Mouse (Mus musculus) liver, embryonic 16.5 days (tissue): ENCODE results near the gene Agpat3. TPM values are rescaled to one million over a fixed set of nuclear protein-coding genes. Genes with fewer than 3 reads are reported as not detected.
"Not testable (repeated sequence)": the region's sequence is repeated elsewhere in the genome, so short reads cannot be mapped to it uniquely, and the experiment has no call there.

Experiments
- ATAC-seq: fragments of 200-750 bp; cut with Nextera tagmentation; 2 replicates; pipeline ENCODE4 v1.8.0; 2017; ENCODE audit warnings: low read depth, mild to moderate bottlenecking, moderate number of reproducible peaks, moderate library complexity
- H3K27ac ChIP-seq: fragments of 300-500 bp; sonication (generic); 2 replicates; pipeline ENCODE4 v1.5.1; 2014; ENCODE audit warnings: mild to moderate bottlenecking, low read length
- H3K27me3 ChIP-seq: fragments of 300-500 bp; sonication (generic); 2 replicates; pipeline ENCODE4 v1.6.1; 2014; ENCODE audit warnings: low read depth, low read length, mixed read lengths; ENCODE audit not compliant: control insufficient read depth, insufficient read depth
- H3K36me3 ChIP-seq: fragments of 300-500 bp; sonication (generic); 2 replicates; pipeline ENCODE4 v1.6.1; 2014; ENCODE audit warnings: mild to moderate bottlenecking; ENCODE audit not compliant: control insufficient read depth, insufficient read depth
- H3K4me1 ChIP-seq: fragments of 300-500 bp; sonication (generic); 2 replicates; pipeline ENCODE4 v1.6.1; 2014; ENCODE audit warnings: low read depth, low read length, mixed read lengths; ENCODE audit not compliant: control insufficient read depth
- H3K4me2 ChIP-seq: fragments of 300-500 bp; sonication (generic); 2 replicates; pipeline ENCODE4 v1.6.1; 2014; ENCODE audit warnings: low read depth, low read length, mixed read lengths
- H3K4me3 ChIP-seq: fragments of 300-500 bp; sonication (generic); 2 replicates; pipeline ENCODE4 v1.5.1; 2014; ENCODE audit warnings: low read depth, mild to moderate bottlenecking, low read length
- H3K9ac ChIP-seq: fragments of 300-500 bp; sonication (generic); 2 replicates; pipeline ENCODE4 v1.6.1; 2014; ENCODE audit warnings: low read depth, low read length
- H3K9me3 ChIP-seq: fragments of 300-500 bp; sonication (generic); replicated peaks from 2 replicates; pipeline ENCODE4 v1.6.1; 2016; ENCODE audit warnings: low read length; ENCODE audit not compliant: control insufficient read depth
- WGBS: fragments of 180-500 bp; shearing (Covaris S2); extraction: QIAGEN DNeasy Blood & Tissue Kit; methylation state at CpG from one replicate; pipeline ENCODE4 v1.1.7; 2014; ENCODE audit not compliant: insufficient replicate concordance; 5-methylcytosine and 5-hydroxymethylcytosine counted together
- polyA plus RNA-seq: library from polyadenylated mRNA; unstranded; fragments of >200 nt; fragmentation: Nextera tagmentation; extraction: Ambion mirVana; gene quantifications from 2 replicates; pipeline ENCODE4 v1.2.1, GENCODE M21; 2015

The Agpat3 gene
- polyA plus RNA-seq, 1 experiment from 2014 or later = 26.8 TPM

DNA sequence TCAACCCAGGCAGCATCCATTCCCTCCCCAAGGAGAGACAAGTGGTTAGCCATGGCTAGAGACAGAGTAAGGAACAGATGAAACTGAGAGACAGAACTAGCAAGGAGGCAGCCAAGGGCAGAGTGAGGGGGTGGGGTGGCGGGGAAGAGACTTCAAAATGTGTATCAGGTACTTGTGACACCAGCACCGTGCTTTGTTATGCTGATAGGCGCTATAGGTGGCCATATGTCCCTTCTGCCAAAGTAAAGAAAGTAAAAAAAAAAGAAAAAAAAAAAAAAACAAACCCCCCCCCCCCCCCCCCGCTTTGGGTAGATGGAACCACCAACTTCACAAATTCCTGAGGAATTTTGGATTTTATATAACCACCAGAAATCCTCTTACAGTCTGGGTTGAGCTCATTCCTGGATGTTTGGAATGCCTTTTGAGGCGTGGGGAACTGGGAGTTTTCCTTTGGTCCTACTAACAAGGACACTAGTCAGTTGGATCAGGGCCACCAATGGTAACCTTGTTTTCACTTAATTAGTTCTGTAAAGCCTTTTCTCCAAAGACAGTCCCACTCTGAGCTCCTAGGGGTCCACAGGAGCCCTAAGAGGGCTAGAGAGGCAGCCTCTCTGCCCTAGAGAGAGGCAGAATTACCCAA lies 14.0 kb upstream of the Agpat3 start:
- no peaks in the 10 kb centered on the region for H3K36me3 ChIP-seq
- H3K27me3 ChIP-seq = no peaks in the 10 kb centered on the region
- H3K9ac ChIP-seq = peak overlapping the region; percentile 64
- H3K9me3 ChIP-seq = no peaks in the 10 kb centered on the region
- peak overlapping the region; percentile 29 for H3K4me3 ChIP-seq
- peak overlapping the region; percentile 63 for H3K4me2 ChIP-seq
- WGBS = 30% methylated on average over 5 of the region's 5 CpGs
- H3K4me1 ChIP-seq = peaks cover 33% of the 10 kb centered on the region
- peak overlapping the region; percentile 94 for H3K27ac ChIP-seq
- peak; percentile 23 for ATAC-seq

DNA sequence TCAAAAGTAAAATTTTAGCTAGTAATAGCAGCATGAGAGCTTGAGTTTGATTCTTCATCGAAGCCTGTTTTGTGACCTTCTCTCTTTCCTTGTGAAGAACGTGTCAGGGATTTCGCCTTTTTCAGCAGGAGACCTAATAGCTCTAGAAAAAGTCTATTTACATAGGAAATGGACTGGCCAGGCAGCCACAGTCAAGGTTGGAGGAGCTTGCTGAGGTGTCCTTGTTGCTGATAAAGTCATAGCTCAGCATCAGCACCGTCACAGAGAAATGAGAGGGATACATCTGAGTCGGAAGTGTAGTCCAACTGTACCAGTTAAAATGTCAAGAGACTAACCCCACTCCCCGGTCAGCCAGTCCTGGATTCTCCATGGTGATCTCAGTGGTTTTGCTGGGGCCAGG lies 13.3 kb upstream of the Agpat3 start:
- H3K4me3 ChIP-seq = no peak overlapping the region
- no peak for ATAC-seq
- H3K27ac ChIP-seq = peak overlapping the region; percentile 8
- peaks cover 33% of the 10 kb centered on the region for H3K4me1 ChIP-seq
- H3K36me3 ChIP-seq = no peaks in the 10 kb centered on the region
- H3K27me3 ChIP-seq = no peaks in the 10 kb centered on the region
- H3K9me3 ChIP-seq = no peaks in the 10 kb centered on the region
- 71% methylated on average over 6 of the region's 6 CpGs for WGBS
- H3K9ac ChIP-seq = no peak overlapping the region
- H3K4me2 ChIP-seq = no peak overlapping the region

DNA sequence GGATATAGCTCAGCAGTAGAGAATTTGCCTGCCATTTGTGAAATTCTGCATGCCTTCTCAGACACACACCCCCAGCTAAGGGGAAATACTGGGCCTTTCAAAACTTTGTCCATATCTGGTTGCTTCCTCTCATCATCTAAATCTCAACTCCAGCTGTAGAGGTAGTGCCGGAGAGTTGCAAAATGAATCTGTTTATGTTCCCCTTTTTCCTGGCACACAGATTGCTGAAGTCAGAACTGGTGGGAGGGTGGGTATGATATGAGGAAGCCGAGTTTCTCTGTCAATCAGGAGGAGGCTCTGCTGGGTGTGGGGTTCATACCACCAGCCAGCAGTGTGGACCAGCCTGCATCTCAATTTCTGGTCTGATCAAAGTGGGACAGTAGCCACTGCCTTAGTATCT lies 11.8 kb upstream of the Agpat3 start:
- Histone ChIP-seq H3K4me1 (peaks cover 29% of the 10 kb centered on the region), H3K9me3 (no peaks in the 10 kb centered on the region), H3K27ac (no peak overlapping the region), H3K27me3 (no peaks in the 10 kb centered on the region), H3K36me3 (no peaks in the 10 kb centered on the region), H3K4me2 (no peak overlapping the region), H3K9ac (no peak overlapping the region), H3K4me3 (no peak overlapping the region)
- 9% methylated on average over 2 of the region's 2 CpGs for WGBS
- no peak for ATAC-seq

DNA sequence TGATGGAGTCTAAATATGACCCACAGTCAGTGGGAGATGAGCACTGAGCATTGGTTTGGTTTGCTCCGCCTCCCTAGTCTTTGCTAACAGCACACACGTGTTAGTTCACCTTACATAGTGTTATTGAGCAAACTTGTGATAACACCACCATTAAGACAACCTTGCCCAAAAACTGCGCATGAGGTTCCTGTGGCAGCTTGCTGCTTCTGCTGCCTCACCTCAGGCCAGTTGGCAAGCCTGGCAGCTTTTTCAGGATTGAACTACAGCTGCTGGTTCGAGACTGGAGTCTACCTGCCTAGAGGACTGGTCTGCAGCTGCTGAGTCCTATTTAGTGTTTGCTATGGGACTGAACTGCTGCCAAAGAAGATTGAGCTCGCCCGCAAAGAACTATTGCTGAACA lies 11.1 kb upstream of the Agpat3 start:
- H3K27me3 ChIP-seq = no peaks in the 10 kb centered on the region
- peaks cover 29% of the 10 kb centered on the region for H3K4me1 ChIP-seq
- no peak for ATAC-seq
- no peaks in the 10 kb centered on the region for H3K36me3 ChIP-seq
- H3K27ac ChIP-seq = no peak overlapping the region
- no peak overlapping the region for H3K4me3 ChIP-seq
- H3K9ac ChIP-seq = no peak overlapping the region
- no peaks in the 10 kb centered on the region for H3K9me3 ChIP-seq
- no peak overlapping the region for H3K4me2 ChIP-seq
- WGBS = 71% methylated on average over 6 of the region's 6 CpGs

DNA sequence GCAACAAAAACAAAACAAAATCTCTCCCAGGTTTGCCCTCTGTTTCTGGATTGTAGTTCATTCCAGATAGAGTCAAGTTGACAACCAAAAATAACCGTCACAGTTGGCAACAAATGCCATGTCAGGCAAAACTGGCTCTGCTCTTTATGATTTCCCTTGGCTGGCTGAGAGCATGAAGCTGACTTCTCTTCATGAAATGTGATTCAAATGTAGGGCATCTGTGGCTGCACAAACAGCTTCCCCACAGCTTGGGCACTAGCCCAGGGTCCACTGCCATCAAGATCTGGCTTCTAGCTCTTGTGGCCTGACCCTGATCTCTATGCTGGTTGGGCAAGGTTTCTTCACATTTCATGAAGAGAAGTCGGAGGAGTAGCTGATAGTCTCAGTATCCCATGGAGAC lies 9.7 kb upstream of the Agpat3 start:
- Histone ChIP-seq H3K27me3 (no peaks in the 10 kb centered on the region), H3K4me3 (no peak overlapping the region), H3K4me2 (no peak overlapping the region), H3K9me3 (no peaks in the 10 kb centered on the region), H3K4me1 (peaks cover 16% of the 10 kb centered on the region), H3K27ac (no peak overlapping the region), H3K9ac (no peak overlapping the region), H3K36me3 (no peaks in the 10 kb centered on the region)
- no peak for ATAC-seq
- WGBS = 52% methylated on average over 2 of the region's 2 CpGs

DNA sequence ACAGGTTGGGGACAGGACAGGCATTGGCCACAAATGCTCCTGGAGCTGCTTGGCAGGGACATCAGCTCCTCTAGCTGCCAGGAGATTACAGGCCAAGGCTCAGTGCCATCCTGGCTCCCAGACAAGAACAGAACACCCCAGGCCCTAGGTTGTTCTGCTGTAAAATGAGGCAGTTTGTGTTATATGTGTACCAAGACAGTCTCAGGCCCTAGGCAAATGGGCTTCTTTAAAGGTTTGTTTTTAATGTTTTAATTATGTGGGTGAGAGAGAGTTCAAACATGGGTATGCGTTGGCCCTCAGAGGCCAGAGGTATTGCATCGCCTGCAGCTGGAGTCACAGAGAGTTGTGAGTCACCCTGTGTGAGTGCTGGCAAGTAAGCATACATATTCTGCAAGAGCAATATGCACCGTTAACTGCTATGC lies 8.0 kb upstream of the Agpat3 start:
- Histone ChIP-seq H3K27ac (no peak overlapping the region), H3K27me3 (no peaks in the 10 kb centered on the region), H3K9ac (no peak overlapping the region), H3K9me3 (no peaks in the 10 kb centered on the region), H3K4me1 (no peaks in the 10 kb centered on the region), H3K36me3 (no peaks in the 10 kb centered on the region), H3K4me2 (no peak overlapping the region), H3K4me3 (no peak overlapping the region)
- no peak for ATAC-seq
- 75% methylated on average over 3 of the region's 3 CpGs for WGBS

DNA sequence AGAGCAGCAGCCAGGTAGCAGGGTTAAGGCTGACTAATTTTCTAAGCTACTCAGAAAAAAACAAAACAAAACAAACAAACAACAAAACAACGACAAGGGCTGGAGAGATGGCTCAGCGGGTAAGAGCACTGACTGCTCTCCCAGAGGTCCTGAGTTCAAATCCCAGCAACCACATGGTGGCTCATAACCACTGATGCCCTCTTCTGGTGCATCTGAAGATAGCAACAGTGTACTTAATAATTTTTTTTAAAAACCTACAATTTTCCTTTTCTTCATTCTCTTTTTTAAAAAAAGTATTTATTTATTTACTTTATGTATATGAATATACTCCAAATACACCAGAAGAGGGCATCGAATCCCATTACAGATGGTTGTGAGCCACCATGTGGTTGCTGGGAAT lies 6.7 kb upstream of the Agpat3 start:
- not testable (repeated sequence) for ATAC-seq, H3K9ac ChIP-seq, H3K36me3 ChIP-seq, H3K4me3 ChIP-seq, H3K4me1 ChIP-seq, H3K9me3 ChIP-seq, H3K27ac ChIP-seq, H3K4me2 ChIP-seq, H3K27me3 ChIP-seq
- 67% methylated on average over 3 of the region's 3 CpGs for WGBS

DNA sequence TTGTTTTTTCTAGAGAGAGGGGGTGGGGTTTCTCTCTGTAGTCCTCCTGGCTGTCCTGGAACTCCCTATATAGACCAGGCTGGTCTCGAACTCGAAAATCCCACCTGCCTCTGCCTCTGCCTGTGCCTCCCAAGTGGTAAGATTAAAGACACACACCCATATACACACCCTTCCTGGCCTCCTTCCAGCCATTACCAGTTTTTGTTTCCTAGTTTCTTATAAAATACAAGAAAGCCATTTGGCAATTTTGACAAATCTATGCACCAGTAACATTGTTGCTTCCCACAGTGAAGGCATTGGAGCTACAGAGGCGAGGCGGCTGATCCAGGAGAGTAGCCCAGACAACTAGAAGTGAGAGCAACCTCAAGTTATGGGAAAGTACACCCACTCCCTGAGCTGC lies 6.0 kb upstream of the Agpat3 start:
- H3K4me2 ChIP-seq = no peak overlapping the region
- no peaks in the 10 kb centered on the region for H3K4me1 ChIP-seq
- H3K9ac ChIP-seq = no peak overlapping the region
- no peak for ATAC-seq
- no peak overlapping the region for H3K27ac ChIP-seq
- WGBS = 73% methylated on average over 4 of the region's 4 CpGs
- no peaks in the 10 kb centered on the region for H3K36me3 ChIP-seq
- H3K4me3 ChIP-seq = no peak overlapping the region
- H3K9me3 ChIP-seq = no peaks in the 10 kb centered on the region
- H3K27me3 ChIP-seq = peaks cover 12% of the 10 kb centered on the region

DNA sequence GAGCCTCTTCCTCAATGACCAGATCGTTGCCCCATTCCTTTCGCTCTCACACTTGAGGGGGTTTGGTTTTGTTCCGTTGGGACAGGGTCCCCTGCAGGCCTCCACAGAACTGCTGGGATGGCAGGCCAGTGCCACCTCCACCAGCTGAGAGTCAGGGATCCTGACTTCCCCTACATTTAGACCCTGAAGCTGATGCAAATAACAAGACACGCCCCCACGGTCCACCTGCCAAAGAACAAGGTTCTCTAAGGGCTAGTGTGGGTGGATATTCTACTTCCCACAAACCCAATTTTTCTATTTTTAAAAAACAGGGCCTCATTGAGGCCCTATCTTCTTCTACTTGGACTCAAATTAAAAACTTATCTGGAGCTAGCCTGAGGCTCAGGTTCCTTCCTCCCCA lies 5.5 kb upstream of the Agpat3 start:
- H3K27me3 ChIP-seq = peaks cover 17% of the 10 kb centered on the region
- H3K4me3 ChIP-seq = no peak overlapping the region
- no peak overlapping the region for H3K9ac ChIP-seq
- no peak overlapping the region for H3K4me2 ChIP-seq
- 71% methylated on average over 5 of the region's 5 CpGs for WGBS
- H3K27ac ChIP-seq = no peak overlapping the region
- H3K9me3 ChIP-seq = no peaks in the 10 kb centered on the region
- no peaks in the 10 kb centered on the region for H3K4me1 ChIP-seq
- no peak for ATAC-seq
- H3K36me3 ChIP-seq = no peaks in the 10 kb centered on the region
